Mouse (Mus musculus): Measurements from ENCODE around the gene Maff. TPM values are rescaled to one million over a fixed set of nuclear protein-coding genes. Genes with fewer than 3 reads are reported as not detected.
A peak's percentile ranks its signal among the peaks of the same experiment; 100 is the strongest.

Maff gene
- polyA plus RNA-seq, 1 experiment, result 0.80 TPM

- under 1% methylated on average over 77 of the region's 77 CpGs for WGBS
- Histone ChIP-seq H3K27me3 (ENCODE audit: control insufficient read depth, insufficient read depth, low read length) (no peaks in the 10 kb centered on the region), H3K4me1 (ENCODE audit: control insufficient read depth, insufficient read depth, low read length) (0 out of 2 replicates have a peak, but pooled peaks cover 3% of the 10 kb centered on the region), H3K4me3 (replicated peaks; ENCODE audit: insufficient read depth, low read depth, low read length) (no peak overlapping the region), H3K27ac (ENCODE audit: insufficient read depth, low read length) (no peak overlapping the region)
- DNase-seq, result peak in 1 of 2 experiments; percentile 25
- TF ChIP-seq CTCF (IDR thresholded peaks at IDR 0.05; ENCODE audit: borderline replicate concordance, insufficient read depth, low read depth, low read length), result no peak
Observed at GRCm38 (mm10) chr15:79357036-79357911, 10.9 kb downstream of the Maff start.

- Histone ChIP-seq H3K27me3 (ENCODE audit: control insufficient read depth, insufficient read depth, low read length) (no peaks in the 10 kb centered on the region), H3K4me1 (ENCODE audit: control insufficient read depth, insufficient read depth, low read length) (0 out of 2 replicates have a peak, but pooled peaks cover 3% of the 10 kb centered on the region), H3K27ac (ENCODE audit: insufficient read depth, low read length) (no peak overlapping the region), H3K4me3 (replicated peaks; ENCODE audit: insufficient read depth, low read depth, low read length) (no peak overlapping the region)
- no peak for TF ChIP-seq CTCF (IDR thresholded peaks at IDR 0.05; ENCODE audit: borderline replicate concordance, insufficient read depth, low read depth, low read length)
- no peak for TF ChIP-seq POLR2A (IDR thresholded peaks at IDR 0.05; ENCODE audit: borderline replicate concordance, insufficient read depth, low read length)
- 49% methylated on average over 12 of the region's 12 CpGs for WGBS
- DNase-seq, result no peak
Observed at GRCm38 (mm10) chr15:79357974-79358690, 11.7 kb downstream of the Maff start.

GRCm38 (mm10) chr15:79359954-79360353 lies 13.5 kb downstream of the Maff start:
- Histone ChIP-seq H3K4me1 (ENCODE audit: control insufficient read depth, insufficient read depth, low read length) (0 out of 2 replicates have a peak, but pooled peaks cover 3% of the 10 kb centered on the region), H3K27ac (ENCODE audit: insufficient read depth, low read length) (no peak overlapping the region), H3K4me3 (replicated peaks; ENCODE audit: insufficient read depth, low read depth, low read length) (no peak overlapping the region), H3K27me3 (ENCODE audit: control insufficient read depth, insufficient read depth, low read length) (no peaks in the 10 kb centered on the region)
- no peak for TF ChIP-seq POLR2A (IDR thresholded peaks at IDR 0.05; ENCODE audit: borderline replicate concordance, insufficient read depth, low read length)
- TF ChIP-seq CTCF (IDR thresholded peaks at IDR 0.05; ENCODE audit: borderline replicate concordance, insufficient read depth, low read depth, low read length), result no peak
- DNase-seq, result no peak
- WGBS, result 28% methylated on average over 6 of the region's 6 CpGs

- 0 out of 2 replicates have a peak, but pooled peaks cover 3% of the 10 kb centered on the region for H3K4me1 ChIP-seq (ENCODE audit: control insufficient read depth, insufficient read depth, low read length)
- TF ChIP-seq CTCF (IDR thresholded peaks at IDR 0.05; ENCODE audit: borderline replicate concordance, insufficient read depth, low read depth, low read length) (no peak), POLR2A (IDR thresholded peaks at IDR 0.05; ENCODE audit: borderline replicate concordance, insufficient read depth, low read length) (no peak)
- WGBS, result 75% methylated on average over 7 of the region's 7 CpGs
- DNase-seq, result no peak
- H3K4me3 ChIP-seq (replicated peaks; ENCODE audit: insufficient read depth, low read depth, low read length), result no peak overlapping the region
- H3K27me3 ChIP-seq (ENCODE audit: control insufficient read depth, insufficient read depth, low read length), result no peaks in the 10 kb centered on the region
- H3K27ac ChIP-seq (ENCODE audit: insufficient read depth, low read length), result no peak overlapping the region
Observed at GRCm38 (mm10) chr15:79360371-79360770, 13.9 kb downstream of the Maff start.

GRCm38 (mm10) chr15:79361023-79361422 lies 14.6 kb downstream of the Maff start:
- Histone ChIP-seq H3K4me1 (ENCODE audit: control insufficient read depth, insufficient read depth, low read length) (0 out of 2 replicates have a peak, but pooled peaks cover 3% of the 10 kb centered on the region), H3K4me3 (replicated peaks; ENCODE audit: insufficient read depth, low read depth, low read length) (no peak overlapping the region), H3K27me3 (ENCODE audit: control insufficient read depth, insufficient read depth, low read length) (no peaks in the 10 kb centered on the region), H3K27ac (ENCODE audit: insufficient read depth, low read length) (no peak overlapping the region)
- TF ChIP-seq POLR2A (IDR thresholded peaks at IDR 0.05; ENCODE audit: borderline replicate concordance, insufficient read depth, low read length) (no peak), CTCF (IDR thresholded peaks at IDR 0.05; ENCODE audit: borderline replicate concordance, insufficient read depth, low read depth, low read length) (no peak)
- WGBS, result 34% methylated on average over 4 of the region's 4 CpGs
- DNase-seq, result no peak

GRCm38 (mm10) chr15:79364120-79364519 lies 17.7 kb downstream of the Maff start:
- DNase-seq, result no peak
- no peaks in the 10 kb centered on the region for H3K4me1 ChIP-seq (ENCODE audit: control insufficient read depth, insufficient read depth, low read length)
- 80% methylated on average over 6 of the region's 6 CpGs for WGBS
- no peak overlapping the region for H3K27ac ChIP-seq (ENCODE audit: insufficient read depth, low read length)
- TF ChIP-seq CTCF (IDR thresholded peaks at IDR 0.05; ENCODE audit: borderline replicate concordance, insufficient read depth, low read depth, low read length) (no peak), POLR2A (IDR thresholded peaks at IDR 0.05; ENCODE audit: borderline replicate concordance, insufficient read depth, low read length) (no peak)
- H3K27me3 ChIP-seq (ENCODE audit: control insufficient read depth, insufficient read depth, low read length), result no peaks in the 10 kb centered on the region
- H3K4me3 ChIP-seq (replicated peaks; ENCODE audit: insufficient read depth, low read depth, low read length), result no peak overlapping the region

- no peak overlapping the region for H3K27ac ChIP-seq (ENCODE audit: insufficient read depth, low read length)
- no peak for DNase-seq
- H3K4me3 ChIP-seq (replicated peaks; ENCODE audit: insufficient read depth, low read depth, low read length), result no peak overlapping the region
- no peaks in the 10 kb centered on the region for H3K4me1 ChIP-seq (ENCODE audit: control insufficient read depth, insufficient read depth, low read length)
- H3K27me3 ChIP-seq (ENCODE audit: control insufficient read depth, insufficient read depth, low read length), result no peaks in the 10 kb centered on the region
- TF ChIP-seq POLR2A (IDR thresholded peaks at IDR 0.05; ENCODE audit: borderline replicate concordance, insufficient read depth, low read length), result no peak
- no peak for TF ChIP-seq CTCF (IDR thresholded peaks at IDR 0.05; ENCODE audit: borderline replicate concordance, insufficient read depth, low read depth, low read length)
- WGBS, result 97% methylated on average over 12 of the region's 12 CpGs
Observed at GRCm38 (mm10) chr15:79365068-79365467, 18.6 kb downstream of the Maff start.

Measured in cerebellum, adult 2 months (tissue).